Mouse (Mus musculus): Measurements from ENCODE around the gene Rgmb.

The Rgmb gene

DNA sequence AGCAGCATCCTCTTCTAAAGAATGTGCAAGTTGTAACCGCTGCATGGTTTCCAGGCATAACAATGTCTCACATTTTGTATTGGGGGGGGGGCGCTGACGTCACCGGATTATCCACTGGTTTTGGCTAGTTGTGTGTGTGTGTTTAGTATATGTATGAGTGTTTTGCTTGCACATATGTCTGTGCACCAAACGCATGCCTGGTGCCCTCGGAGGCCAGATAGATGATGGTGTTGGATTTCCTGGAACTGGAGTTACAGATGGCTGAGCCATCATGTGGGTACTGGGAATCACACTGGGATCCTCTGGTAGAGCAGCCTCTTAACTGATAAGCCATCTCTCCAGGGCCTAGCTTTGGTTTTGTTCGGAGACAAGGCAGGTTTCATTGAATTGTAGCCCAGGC, 8.5 kb downstream of the Rgmb start:
- no peak for DNase-seq (ENCODE audit: low spot score in 2 of 2)

DNA sequence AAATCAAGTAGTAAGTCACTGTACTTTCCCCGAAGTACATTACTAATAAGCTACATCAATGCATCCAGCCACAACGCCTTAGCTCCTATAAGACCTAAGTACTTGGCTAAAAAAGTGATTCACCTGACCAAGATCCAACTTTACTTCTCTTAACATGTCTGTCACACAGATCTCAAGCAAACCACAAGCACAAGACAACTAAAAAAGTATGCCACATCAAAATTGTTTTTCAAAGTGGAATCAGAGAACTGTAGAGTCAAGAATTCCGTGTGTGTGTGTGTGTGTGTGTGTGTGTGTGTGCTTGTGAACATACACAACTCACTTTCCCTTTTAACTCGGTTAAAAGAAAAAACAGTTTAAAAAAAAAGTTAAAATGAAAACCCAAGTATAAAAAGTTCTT, 9.1 kb downstream of the Rgmb start:
- no peak for DNase-seq (ENCODE audit: low spot score in 2 of 2)

DNA sequence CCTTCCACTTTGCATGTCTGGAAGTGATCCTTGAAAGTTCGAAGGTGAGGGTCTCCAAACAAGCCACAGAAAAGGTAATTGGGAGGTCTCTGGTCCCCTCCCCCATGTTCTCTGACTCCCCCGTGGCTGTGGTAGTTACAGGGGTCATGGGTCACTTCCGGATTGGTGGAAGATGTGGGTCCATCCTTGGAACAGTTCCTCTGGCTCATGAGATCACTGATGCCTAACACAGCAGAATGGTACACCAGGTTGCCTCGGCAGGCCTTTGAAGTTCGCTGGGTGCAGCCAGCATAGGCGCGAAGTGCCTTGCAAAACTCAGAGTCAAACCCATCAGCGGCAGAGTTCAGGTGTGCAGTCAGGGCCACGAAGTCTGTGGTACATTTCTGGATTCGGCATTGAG, 10.1 kb downstream of the Rgmb start:
- peak in 1 of 2 experiments; percentile 17 for DNase-seq (ENCODE audit: low spot score in 2 of 2)

DNA sequence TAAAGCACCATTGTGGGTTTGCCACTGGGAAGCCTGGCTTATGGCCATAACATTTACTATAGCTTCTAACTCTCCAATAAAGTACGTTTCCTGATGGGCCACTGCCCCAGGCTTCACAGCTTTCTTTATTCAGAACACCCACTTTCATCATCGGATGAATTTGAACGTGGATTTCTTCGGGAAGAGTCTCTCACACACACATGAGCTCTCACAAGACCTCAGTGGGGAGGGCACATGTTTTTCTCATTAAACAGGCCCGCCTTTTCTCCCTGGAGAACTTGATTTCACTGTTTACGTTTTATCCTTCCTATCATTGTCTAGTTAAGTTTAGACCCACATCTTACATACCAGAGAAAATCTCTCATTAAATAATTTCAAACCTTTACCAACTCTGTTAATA, 10.7 kb downstream of the Rgmb start:
- DNase-seq (ENCODE audit: low spot score in 2 of 2) = no peak

DNA sequence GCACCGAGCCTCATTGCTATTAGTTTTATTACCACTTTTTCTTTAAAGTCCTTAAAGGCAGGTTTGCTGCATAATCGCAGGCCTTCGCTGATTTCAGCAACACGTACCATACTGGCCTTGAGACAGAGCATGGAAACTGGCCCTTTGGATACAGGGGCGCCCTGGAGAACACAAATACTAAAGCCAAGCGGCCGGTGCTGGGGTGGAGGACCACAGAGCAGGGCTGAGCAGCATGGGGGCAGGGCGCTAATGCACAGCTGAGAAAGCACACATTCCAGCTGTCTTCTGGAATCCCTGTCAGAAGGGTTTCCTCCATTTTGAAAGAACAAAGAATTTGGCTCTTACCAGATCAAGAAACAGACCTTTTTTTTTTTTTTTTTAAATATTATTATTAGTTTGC, 12.5 kb downstream of the Rgmb start:
- DNase-seq (ENCODE audit: low spot score in 2 of 2) = no peak

DNA sequence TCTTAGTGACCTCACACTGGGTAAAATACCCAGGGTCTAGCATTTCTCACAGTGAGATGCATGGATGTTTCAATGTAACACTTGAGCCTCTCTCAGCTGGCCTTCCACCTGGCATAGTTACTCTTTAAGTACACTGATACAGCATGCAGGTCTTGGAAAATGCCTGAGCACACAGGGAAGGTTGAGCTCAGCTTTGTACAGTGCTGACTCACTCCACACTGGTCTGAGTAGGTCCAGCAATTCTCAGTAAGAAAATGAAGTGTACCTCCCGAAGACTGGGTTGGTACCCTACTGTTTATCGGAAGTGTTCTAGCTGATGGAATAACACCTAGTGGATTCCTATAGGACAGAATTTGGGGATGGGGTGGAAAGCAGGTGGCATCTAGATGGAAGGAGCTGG, 13.2 kb downstream of the Rgmb start:
- DNase-seq (ENCODE audit: low spot score in 2 of 2) = no peak

DNA sequence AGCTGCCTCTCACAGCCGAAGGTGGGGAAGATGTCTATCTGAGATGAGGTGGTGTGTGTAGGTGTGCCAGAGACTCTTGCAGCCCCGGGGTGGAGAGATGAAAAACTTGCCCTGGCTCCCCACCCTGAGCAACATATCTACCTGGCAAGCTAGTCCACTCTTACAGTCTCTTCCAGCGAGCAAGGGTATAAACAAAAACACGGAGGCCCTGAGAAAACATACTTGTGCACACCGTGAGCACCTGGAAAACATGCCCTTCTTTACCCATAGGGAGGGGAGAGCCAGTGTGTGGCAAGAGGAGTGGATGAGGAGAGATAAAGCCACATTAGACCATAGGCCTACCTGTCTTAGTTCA, 13.8 kb downstream of the Rgmb start:
- DNase-seq (ENCODE audit: low spot score in 2 of 2) = no peak

DNA sequence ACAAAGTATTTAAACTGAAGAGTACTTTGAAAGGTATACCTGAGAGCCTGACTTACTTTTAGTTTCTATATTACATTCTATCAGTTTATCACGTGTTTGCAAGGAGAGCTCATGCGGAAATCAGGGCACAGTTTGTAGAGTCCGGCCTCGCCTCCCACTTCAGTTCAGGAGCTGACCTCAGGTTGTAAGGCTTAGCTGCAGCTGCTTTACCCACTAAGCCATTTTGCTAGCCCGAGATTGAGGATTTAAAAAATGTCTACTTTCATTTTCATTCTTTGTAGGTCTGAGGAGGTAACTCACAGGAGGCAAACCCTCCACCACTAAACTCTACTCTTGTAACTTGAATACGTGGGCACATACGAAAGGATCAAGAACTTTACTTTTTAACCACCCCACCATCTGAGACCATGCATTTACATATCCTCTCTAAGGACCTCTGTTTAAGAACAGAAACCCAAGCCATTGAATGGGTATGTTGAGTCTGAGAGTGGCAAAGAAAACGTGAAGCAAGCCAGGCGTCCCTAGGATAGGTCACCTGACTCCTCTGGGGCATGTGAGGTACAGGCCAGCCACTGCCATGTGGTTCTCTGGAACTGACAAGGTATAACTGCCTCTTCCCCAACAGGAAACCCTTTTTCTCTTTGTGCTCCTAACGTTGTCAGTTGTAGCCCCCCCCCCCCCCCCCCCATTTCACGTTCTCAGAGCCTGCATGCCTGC, 14.3 kb downstream of the Rgmb start:
- no peak for DNase-seq (ENCODE audit: low spot score in 2 of 2)

DNA sequence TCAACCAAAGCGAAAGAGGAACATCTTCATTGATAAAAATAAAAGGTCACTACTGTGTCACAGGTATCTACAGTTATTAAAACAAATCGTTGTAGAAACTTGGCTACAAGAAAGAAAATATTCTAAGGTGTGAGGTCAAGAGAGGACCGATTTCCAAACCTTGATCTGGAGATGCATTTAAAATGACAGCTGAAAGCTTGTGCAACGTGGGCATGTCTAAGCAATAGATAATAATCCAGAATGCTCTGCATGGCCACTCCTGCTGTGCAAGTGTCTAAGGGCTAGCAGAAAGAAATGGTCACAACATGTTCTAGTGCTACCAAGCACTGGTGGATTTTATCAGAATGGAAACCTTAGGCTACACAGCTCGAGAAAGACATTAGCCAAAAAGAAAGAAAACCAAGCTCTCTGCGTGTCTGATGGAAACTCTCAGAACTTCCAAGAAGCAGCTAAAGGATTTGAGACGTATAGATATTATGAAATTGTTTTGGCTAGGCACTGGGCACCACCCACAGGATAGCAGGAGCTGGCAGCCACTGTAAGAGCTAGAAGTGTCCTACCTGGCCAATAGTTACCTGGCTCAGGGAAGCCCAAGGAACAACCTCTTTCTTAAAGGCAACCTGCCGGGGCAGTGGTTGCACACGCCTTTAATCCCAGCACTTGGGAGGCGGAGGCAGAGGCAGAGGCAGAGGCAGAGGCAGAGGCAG, 15.4 kb downstream of the Rgmb start:
- no peak for DNase-seq (ENCODE audit: low spot score in 2 of 2)

DNA sequence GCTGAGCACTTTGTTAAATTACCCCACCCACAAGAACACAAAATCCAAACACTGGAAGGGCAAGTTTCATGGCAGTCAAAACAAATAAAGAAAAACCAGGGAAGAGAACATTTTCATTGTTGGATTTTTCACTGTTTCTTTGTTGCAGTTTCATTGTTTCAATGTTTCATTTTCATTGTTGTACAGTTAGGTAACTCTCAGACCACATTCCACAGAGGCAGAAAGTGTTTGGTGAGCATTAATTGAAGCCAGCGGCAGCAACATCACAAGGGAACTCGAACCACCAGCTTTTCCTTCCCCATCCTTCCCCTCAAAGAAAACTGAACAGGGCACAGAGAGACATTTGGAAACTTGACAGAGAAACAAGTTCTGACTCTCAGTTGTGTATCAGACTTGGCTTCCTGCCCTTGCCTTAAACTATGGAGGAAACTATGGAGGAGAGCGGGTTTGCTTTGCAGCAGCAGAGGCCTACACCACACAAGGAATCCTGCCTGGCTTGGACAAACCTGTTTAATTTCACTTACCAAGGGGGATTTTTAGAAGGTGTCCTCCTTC, 17.1 kb downstream of the Rgmb start:
- DNase-seq (ENCODE audit: low spot score in 2 of 2) = no peak

DNA sequence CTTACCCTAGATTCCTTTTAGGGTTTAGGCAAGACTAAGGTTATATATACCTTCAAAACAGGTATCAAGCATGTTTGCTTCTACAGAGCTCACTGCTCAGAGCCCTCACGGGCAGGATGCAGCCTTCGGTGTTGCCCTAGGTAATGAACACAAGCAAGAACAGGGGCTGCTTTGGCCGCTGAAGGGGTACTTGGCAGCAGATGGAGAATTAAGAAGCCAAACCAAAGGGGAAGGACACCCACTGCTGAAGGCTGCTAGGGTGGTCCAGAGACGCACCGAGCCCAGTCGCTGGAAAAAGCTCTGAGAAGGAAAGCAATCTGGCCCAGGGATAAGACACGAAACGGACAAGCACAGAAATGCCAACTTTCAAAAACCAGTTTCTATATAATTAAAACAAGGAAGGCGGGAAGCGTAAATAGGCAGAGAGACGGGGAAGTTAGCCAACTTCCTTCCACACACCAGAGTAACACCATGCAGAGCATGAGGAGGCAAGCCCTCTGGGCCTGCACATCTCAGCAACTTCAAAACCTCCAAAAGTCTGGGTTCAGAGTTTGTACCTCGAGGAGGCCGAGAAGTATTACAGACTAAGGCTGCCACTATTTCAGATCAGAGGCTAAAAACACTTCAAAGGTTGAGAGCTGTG, 18.6 kb downstream of the Rgmb start:
- DNase-seq (ENCODE audit: low spot score in 2 of 2) = no peak

DNA sequence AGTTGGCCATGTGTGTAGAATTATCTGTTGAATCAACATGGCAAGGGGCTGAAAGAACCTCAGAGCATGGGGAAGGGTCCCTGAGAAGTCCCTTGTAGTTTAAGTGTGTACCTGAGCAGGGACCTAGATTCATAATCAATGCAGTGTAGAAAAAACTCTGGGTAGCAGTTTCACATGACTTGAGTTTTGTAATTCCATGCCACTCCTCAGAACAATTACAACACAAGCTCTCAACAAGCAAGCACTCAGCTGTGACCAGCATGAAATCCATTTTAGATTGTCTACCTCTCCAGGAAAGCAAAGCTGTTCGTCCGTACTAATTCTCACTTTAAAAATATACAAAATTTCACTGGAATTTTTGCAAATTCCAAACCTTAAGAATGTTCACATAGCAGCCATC, 20.9 kb downstream of the Rgmb start:
- DNase-seq (ENCODE audit: low spot score in 2 of 2) = no peak

DNA sequence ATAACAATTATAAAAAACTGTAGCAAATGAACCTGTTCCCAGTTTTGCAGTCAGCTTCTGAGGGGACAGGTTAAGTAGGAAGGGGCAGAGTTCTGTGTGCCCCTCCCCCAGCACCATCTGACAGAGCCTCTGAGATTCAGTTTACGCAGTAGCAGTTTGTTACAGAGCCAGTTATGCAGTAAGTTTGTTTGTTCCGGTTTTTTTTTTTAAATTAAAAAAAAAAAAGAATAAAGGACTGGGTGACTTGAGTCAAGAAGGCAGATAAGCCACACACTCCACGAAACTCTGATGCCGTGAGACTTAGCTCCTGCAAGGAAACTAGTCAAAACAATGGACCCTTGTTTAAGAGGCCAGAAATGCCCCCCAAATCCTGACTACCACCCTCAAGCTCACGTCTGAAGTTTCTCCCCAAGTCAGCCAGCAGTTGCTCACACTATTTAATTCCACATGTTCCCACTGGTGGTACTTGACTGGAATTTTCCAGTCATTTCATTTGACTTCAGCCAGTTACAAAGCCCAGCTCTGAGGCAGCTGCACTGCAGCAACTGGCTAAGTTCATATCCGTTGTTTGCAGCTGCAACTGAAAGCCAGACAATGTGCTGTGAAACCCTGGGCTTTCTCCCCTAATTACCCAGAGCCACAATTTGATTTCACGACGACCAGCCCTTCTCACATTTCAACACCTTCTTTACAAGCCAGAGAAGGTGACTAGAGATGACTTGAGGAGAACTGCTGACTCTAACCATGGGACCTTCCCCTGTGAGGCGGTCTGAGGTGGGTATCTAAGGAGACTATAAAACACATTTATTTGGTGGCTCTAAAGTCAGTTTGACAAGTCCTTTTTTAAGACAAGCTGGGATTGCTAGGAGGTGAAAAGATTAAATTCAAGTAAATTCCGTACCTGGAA, 22.1 kb downstream of the Rgmb start:
- no peak for DNase-seq (ENCODE audit: low spot score in 2 of 2)

DNA sequence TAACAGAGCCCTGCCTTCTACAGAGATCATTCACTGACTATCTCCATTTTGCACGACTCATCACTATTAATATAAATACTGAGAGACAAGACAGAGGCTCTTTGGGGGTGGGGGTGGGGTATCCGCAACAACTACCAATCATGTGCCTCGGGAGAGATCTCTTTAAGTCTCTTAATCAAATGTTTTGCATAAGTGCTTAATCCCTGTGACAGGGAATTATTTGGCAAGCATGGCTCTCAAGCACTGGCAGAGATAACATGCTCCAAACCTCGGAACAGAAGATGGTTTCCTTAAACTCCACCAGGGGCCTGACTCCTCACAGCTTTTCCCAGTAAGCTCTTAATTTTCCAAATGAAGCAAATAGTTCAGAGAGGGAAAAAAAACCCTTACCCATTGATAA, 22.8 kb downstream of the Rgmb start:
- no peak for DNase-seq (ENCODE audit: low spot score in 2 of 2)

DNA sequence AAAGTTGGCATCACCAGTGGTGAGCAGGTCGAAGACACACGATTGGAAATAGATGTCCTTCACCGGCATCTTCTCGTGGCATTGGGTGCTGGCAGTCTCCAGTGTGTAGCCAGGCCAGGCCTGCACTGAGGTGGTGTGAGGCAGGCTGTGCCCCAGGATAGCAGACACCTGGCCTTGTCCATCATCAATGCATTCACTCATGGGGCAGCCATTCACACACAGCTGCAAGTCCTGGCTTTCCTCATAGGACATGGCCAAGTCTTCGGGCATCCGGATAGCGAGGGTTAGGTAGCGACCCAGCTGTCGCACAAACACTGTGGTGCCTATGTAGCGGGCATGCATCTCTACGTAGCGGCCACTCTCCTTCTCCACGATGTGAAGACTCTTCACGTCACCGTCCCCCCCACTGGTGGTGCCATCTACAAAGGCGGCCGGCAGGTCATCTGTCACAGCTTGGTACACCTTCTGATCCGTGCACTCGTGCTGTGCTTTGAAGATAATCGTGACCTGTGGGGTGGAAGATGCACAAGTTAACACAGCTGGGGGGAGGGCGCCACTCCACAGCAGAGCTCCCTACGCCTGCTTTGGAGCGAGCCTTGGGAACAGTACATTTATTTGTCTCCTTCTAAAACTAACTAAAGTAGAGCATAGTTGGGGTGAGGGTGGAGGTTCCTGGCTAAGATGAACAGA, 23.4 kb downstream of the Rgmb start:
- no peak for DNase-seq (ENCODE audit: low spot score in 2 of 2)

DNA sequence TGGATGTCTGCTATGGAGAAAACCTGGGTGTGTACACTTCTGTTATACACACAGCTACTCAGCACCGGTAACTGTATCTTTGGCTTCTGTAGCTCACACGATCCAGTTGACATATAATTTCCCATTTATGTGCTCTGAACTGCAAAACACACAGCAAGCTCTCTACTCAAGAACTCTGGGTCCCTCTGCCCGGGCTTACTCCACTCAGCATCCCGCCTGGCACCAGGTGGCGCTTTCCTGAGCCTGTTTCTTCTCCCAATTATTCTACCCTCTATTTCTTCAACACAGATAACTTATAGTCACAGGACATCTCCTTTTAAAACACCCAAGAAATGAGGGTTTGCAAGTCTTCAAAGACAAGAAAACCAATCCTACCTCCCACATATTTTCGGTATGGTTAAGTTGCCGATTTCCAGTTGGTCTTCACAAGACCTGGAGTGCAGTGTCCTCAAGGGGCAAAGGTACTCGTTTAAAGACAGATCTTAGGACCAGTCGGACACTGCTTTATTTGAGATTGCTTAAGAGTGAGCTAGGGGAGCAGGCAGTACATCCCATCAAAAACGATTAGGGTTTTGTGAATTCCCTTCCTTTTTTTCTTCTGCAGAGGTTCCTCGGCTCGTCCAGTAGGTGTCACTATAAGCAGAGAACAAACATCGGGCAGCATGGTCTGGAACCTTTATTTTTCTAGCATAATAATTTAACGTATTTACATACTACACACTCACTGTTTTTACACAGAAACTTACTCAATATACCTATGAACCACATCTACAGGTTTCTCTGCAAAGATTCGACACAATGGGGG, 26.6 kb downstream of the Rgmb start:
- no peak for DNase-seq (ENCODE audit: low spot score in 2 of 2)

DNA sequence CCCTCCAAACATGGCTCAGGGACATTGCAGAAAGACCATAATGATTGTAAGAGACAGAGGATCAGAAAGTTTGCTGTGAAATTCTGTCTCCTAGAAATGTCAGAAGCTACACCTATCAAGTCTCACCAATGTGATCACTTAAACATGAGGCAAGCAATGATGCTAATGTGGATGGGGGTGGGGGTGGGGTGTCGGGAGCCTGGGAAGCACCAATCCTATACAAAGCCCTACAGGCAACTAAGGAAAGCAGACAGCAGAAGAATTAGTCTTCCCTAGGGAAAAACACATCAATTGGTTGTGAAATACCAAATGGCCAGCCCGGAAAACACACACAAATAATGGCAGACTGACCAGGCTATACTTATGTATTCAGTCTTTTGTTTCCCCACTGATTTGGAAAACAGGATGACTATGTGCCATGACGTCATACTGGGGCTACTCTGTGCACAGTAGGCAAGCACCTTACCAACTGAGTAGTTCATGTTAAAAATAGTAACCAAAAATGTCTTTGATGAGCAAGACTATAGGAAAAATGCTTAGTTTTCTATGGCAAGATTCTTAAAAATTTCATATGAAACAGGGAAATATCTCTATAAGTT, 31.5 kb downstream of the Rgmb start:
- no peak for DNase-seq (ENCODE audit: low spot score in 2 of 2)

DNA sequence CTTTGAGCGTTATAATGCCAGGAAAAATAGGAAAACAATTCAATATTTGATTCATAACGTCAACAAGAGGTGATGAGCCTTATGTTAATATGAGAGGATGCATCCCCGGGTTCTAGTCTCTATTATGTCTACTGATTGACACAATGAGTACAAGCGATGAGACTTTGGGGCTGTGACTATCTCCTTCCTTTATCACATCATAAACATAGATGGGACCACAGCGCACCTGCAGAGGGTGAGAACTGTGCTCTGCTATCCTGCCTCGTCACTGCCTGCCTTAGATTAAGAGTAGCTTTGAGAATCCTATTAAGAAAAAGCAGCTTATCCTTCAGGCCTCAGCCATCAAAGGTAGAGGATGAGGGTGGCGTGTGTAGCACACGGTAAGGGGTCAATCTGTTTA, 40.1 kb downstream of the Rgmb start:
- no peak for DNase-seq (ENCODE audit: low spot score in 2 of 2)

DNA sequence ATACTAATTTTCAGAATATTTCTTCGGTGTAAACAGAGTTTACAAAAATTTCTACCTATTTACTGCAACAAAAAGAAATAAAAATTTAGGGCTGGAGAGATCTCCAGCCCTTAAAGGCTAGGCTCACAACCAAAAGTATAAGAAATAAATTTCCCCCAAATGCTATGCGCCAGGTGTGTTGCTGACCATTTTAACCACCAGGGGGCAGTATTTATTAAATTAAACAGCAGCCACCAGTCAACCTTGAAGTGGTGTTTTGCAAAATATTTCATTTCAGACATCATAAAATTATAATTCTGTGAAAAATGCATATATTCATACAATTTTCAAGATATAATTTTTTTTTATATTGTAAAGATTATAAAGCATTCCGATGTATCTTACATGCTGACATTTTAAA, 43.8 kb downstream of the Rgmb start:
- peak in 1 of 2 experiments; percentile 53 for DNase-seq (ENCODE audit: low spot score in 2 of 2)

DNA sequence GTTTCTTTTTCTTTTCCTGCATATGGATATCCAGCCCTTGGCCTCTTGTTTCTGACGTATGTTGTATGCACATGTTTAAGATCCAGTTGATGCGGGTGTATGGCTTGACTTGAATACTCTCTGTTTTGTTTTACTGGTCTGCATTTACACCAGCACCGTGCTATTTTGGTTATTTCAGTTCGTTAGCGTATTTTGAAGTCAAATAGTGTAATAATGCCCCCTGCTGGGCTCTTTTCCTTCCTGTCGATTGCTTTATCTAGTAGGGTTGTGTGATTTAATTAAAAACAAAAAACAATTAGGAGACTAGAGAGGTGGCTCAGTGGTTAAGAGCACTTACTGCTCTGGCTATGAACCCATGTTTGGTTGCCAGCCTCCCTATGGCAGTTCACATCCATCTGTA, 52.9 kb downstream of the Rgmb start:
- DNase-seq (ENCODE audit: low spot score in 2 of 2) = no peak
